Mouse (Mus musculus) adrenal gland, adult (tissue): ENCODE measurements at regions not wholly inside any gene's neighbourhood (a gene's known extent, or its start where the extent isn't known, plus 50 kb on each side); places are given as distances from the start of the nearest gene placed in this dataset.
"Not testable (repeated sequence)": the region's sequence is repeated elsewhere in the genome, so short reads cannot be mapped to it uniquely, and the experiment has no call there.

Experiments used
- DNase-seq, 2 experiments: peaks; one replicate each; pipeline ENCODE4 v3.0.0; 2022 to 2023; ENCODE audit warnings: low spot score in 1 of 2; ENCODE audit not compliant: inconsistent age in 2 of 2

DNA sequence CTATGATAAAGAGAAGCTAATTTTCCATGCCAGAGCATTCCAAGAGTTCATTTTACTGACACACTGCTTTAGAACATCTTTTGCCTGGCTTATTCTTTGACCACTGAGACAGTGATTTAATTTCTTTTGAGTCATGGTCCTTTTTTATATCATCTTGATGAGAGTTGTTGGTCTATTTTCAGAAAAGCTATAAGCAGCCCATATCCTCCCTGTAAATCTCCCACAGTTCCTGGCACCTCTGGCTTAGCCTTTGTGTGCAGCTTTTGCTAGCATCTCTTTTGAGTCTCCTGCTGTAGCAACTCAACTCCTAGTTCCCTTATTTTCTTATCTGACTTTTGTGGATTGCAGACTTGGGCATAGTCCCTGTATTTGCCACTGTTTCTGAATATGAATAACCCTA, 207.5 kb upstream of the 4931417E11Rik start:
- DNase-seq, result no peak

DNA sequence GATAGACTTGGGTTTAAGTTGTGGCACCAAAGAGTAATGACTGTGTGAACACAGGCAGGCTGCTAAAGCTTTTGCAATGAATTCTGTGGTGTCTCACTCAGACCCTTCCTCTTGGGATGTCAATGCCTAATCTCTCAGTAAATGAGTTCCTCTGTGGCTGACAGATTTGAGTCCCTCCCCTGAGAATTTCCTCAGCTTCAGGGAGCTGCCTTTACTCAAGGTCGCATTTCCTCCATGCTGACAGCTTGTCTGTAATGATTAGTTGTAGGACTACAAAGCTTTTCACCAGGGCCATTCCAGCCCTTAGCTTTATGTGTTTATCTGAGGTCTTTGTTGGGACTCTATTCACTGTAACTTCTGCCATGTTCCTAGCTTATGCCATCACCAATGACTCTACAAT, 199.9 kb upstream of the 4931417E11Rik start:
- no peak for DNase-seq

DNA sequence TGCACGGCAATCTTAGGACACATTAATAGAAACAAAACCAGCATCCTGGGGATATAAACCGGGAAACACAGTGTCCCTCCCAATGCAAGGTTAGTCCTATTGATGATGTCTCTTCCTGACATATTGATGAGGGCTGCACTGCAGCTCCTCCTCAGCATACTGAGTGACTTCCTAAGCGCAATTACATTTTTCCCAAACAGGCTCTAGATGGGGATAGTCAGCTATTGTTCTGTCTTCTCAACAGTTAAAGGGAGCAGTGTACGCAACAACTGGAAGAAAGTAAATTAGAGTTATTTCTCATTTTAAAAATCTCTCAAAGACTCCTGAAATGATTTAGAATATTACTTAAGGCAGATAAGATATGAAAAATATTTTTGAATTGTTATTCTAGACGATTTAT, 189.5 kb upstream of the 4931417E11Rik start:
- no peak for DNase-seq

DNA sequence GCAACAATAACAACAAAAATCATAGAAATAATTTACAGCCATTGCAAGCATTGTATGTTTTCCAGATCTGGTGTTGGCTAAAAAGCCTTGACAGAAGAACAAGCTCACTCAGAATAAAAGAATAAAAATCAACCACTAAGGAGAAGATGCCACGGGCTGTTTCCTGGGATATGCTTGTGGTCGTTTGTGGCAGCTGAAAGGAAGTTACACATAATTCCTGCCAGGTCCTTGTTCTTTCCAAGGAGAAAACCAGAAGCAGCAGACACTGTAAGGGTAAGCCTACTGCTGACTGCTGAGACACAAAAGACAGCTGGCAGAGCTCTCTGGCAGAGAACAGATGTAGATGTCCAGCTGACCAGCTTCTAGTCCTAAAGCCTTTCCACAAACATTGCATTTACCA, 175.9 kb upstream of the 4931417E11Rik start:
- DNase-seq, result no peak

DNA sequence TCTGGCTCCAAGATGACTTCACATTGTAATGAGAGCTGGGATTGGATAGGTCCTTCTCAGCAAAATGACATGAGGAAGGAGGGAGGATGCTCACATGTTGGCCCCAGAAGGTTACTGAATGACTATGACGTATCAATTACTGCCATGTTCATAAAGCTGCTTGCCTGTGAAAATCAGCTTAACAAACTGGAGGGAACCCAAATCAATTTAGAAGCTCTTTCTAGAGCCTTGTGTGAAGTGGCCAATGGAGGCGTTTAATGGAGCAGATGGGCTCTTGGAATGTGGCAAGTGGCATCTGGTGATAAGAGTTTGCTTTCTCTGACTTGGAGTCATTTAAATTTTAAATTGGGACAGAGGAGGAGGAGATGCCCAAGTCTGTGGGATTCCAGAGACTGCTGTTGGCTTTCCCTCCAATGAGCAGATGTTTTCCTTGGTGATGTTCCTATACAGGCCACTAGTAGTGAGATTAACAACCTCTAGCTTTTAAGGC, 175.4 kb upstream of the 4931417E11Rik start:
- DNase-seq, result no peak

DNA sequence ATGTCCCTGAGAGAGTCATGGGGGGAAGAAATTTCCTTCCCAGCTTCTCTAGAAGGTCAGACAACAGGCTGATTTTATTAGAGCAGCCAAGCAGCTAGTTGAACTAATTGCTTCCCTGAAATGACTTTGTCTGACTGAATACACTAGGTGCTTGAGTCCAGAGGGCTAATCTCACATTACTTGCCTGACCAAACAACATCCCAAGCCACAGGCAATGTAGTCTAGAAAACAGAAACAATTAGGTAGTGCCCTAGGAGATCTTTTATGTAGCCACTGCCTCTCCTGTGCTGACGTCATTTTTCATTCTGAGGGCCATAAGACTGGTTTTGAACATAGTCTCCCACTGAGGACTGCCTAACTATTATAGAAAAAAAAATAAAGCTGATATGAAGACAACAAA, 159.1 kb upstream of the 4931417E11Rik start:
- no peak for DNase-seq

DNA sequence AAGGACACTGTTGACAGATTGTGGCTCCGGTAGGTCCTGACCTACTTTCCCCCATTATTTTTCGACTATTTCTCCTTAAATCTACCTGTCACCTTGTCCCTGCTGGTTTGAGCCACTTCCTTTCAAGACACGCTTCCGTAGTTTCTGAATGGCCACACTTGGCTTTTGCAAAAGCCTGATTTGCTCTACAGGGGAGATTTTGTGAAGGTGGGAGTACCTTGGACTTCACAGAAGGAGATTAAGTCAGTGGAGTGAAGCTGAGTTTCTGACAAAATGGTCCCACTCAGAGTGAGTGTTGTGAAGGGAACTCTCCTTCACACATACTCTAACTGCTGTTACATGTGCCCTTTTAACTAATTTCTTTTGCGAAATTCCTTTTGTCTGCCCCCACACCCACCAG, 157.0 kb upstream of the 4931417E11Rik start:
- DNase-seq, result no peak

DNA sequence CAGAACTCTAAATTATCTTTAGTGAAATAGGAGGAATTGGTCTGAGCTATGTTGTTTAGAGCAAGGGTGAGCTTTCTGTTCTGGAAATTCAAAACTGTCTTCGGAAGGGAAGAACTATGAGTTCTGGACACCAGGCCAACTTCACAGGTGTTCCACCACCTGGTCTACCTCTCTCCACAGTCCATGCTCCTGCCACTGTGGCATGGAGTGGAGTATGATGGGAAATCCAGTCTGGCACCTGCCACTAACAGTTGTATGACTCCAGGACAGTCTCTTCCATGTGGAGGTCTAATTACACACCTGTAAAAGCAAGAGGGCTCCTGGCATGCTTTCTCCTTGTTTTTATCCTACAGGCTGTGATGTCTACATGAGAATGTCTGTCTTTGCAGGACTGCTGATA, 154.7 kb upstream of the 4931417E11Rik start:
- DNase-seq, result no peak

DNA sequence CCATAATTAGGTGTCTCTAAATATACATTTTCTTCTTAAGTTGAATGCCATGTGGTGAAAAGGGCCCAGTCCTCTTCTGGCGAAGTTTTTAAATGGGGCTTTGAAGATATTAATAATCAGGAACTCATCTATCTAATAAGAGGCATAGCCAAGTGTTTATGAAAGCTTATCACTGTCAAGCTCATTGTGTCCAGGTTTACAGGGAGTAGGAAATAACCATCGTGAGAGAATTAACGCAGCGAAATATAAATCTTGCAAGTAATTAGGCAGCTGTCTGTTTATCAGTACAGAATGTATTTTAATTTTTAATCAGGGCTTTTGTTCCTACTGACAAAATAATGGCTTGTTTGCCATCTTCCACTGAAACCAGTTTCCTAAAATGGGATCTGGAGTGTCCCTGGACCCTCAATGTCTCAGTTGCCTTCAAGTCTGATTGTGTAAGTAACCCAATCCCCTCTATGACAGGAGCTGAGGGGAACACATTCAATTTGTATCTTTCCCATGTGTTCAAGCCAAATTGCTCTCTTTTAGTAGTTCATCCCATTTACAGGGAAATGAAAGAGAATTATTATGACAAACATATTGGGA, 152.5 kb upstream of the 4931417E11Rik start:
- no peak for DNase-seq

DNA sequence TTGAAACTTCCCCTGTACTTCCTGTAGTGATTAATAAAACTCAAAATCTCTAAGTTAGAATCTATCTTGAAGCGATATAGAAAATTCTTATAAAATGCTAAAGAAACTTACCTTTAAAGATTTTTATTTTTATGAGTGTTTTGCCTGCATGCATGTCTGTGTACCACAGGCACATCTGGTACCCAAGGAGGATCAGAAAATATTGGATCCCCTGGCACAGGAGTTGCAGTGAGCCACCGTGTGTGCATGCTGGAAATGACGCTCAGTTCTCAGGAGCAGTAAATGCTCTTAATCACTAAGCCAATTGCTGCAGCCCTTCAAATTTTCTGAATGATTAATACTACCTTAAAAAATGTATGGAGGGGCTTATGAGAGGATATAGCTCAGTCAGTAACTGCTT, 142.8 kb upstream of the 4931417E11Rik start:
- DNase-seq, result no peak

DNA sequence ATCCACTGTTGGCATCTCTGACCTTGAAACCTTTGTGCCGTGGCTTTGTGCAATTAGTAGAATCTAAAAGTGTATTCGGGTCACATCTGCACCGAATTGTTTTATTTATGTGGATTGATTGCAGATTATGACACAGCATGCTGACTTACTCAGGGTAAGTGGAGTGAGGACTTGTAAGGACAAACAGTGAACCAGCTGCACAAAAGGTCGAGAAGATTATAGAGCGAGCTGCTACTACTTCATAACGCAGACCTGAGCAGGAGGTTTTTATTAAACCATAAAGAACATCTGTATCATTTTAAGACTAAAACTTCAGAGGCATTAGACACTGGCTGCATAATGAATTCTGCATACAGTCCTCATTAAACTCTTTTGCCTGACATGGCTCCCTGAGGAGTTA, 142.4 kb upstream of the 4931417E11Rik start:
- no peak for DNase-seq

DNA sequence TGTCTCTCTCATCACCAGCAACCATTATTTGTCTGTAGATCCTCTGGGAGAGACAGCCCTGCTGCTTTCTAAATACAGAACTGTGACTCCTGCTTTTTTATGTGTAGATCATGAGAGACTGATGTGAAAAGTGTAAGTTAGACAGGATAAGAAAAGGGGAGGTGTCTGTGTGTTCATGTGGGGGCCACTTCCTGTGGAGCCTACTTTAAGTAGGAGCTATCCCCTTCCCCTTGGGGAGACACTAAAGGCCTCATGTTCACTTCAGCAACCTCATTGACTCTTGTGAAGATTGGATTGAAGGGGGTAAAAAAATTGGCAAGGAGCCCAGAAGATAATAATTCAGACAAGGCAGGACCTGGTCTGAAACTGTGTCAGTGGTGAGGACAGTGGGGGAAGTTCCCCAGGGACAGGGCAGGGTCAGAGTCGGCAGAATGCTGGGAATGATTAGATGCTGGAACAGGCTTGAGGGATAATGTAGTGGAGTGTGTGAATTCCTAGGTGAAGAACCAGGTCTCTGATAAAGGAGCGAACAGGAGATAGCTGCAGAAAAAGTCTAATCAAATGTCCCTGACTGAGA, 140.7 kb upstream of the 4931417E11Rik start:
- no peak for DNase-seq

DNA sequence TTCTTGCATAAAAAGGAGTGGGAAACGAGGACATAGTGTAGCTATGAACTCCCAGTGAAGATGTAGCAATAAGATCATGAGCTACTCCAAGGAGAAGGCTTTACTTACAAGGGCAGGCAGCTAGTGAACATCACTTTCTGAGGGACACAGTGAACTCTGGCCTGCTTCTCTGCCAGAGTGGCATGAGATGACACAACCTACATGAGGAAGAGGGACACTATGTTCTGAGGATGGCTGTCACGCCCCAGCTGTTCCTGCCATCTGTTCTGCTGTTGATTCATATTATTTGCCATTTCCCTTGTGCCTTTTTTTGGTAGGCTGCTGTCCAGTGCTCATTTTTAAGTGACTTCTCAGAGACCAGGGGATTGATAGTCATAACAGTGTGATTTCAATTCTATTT, 118.2 kb upstream of the 4931417E11Rik start:
- peak in 1 of 2 experiments; percentile 14 for DNase-seq

DNA sequence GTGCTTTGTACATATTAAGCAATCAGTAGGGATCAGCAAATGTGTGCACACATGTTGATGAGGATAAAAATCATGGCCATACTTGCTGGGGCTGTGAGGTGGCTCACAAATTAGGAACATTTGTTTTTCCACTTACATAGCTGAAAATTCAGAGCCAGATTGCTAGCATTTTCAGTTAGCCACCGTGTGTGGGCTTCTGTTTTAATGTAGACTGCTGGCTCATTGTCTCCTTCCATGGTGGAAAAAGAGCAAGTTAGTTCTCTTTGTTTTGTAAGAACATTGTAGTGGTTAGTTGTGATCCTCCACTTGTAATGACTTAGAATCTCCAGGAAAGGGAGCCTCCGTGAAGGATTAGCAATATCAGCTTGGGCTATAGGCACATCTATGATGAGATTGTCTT, 107.2 kb upstream of the 4931417E11Rik start:
- DNase-seq, result no peak

DNA sequence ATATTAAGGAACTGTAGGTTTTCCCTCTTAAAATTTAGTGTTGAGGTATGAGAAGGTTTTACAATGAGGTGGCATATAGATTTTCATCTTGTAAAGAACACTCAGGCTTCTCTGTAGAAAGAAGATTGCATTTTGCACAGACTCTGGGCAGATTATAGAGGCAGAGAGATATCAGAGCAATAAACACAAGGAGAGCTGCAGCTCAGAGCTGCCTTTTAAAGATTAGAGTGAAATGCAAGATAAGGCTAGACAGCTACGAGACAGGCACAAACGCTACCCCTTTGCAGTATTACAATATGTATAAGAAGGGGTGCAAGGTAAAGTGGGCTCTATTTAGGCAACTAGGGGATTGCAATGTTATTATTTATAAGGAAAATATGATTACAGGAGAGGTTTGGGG, 90.5 kb upstream of the 4931417E11Rik start:
- no peak for DNase-seq

DNA sequence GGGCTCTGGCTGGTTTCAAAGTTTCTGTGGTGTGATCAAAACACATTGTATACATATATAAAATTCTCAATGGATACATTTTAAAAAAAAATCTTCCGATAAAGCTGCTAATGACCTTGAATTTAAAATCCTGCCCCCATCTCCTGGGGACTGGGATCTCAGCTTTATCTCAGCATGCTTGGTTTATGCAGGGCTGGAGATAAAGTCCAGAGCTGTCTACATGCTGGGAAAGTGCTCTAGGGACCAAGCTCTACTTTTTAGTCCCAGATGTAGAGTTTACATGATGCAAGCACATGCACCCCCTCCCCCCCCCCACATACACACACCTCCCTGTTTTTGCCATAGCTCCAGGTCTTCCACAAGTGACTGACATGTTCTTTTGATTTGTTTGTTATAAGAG, 61.1 kb upstream of the 4931417E11Rik start:
- no peak for DNase-seq

DNA sequence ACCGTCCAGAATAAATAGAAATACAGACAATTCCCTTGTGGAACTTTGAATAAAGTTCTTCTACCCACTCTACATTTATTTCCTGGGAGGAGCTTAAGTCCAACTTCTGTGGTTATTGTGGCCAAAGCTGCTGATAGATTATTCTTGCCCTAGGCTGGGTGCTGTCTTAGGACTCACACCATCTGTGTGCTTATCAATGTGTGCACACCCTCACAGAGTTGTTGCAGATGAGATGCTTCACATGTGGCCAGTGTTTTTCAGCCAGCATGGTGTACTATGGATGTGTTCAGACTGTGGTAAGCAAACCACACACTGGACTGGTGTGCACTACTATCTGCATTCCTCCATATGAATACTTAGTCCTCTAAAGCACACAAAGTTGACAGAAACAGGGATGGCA, 60.6 kb upstream of the 4931417E11Rik start:
- DNase-seq, result no peak

DNA sequence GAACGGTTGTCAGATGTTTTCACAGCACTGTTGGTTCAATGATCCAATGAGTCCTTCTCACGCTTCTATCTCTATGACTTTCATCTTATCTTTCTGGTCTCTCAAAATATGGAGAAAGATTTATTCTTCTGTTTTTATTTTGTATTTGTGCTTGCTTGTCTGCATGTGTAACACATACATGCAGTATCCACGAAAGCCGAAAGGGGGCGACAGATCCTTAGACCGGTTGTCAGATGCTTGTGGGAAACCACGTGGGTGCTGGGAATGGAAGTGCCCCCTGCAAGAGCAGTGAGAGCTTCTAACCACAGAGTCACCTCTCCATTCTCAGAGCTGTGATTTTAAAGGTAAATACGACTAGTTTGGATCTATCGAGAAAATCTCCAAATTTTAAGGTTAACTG, 54.2 kb upstream of the 4931417E11Rik start:
- no peak for DNase-seq

DNA sequence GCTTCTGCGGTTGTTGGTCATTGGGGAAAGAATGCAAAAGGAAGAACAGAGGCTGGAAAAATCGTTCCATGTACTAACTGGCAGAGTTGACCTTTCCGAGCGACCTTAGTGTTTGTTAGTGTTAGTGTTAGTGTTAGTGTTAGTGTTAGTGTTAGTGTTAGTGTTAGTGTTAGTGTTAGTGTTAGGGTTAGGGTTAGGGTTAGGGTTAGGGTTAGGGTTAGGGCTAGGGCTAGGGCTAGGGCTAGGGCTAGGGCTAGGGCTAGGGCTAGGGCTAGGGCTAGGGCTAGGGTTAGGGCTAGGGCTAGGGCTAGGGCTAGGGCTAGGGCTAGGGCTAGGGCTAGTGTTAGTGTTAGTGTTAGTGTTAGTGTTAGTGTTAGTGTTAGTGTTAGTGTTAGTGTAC, 50.4 kb upstream of the 4931417E11Rik start:
- not testable (repeated sequence) for DNase-seq
